Mouse (Mus musculus) heart, postnatal 14 days (tissue): ENCODE data around the gene Tmprss2. TPM values are rescaled to one million over a fixed set of nuclear protein-coding genes. Genes with fewer than 3 reads are reported as not detected.
"Not testable (repeated sequence)": the region's sequence is repeated elsewhere in the genome, so short reads cannot be mapped to it uniquely, and the experiment has no call there.

Source experiments
- DNase-seq, 2 experiments: peaks; one replicate each; pipeline ENCODE4 v3.0.0; 2021 to 2022
- intact Hi-C: fragments of 180-260 bp; cut with DNase I; formaldehyde crosslinking; loops from one replicate; pipeline ENCODE4 v1.15.1; 2025
- total RNA-seq, 2 experiments: library from RNA; stranded (reverse); gene quantifications; 2 replicates each; pipeline ENCODE4 v1.2.3; 2021

The Tmprss2 gene
- total RNA-seq, 2 experiments from 2014 or later, result 0.36 TPM; not detected in 1

GRCm38 (mm10) chr16:97593816-97594509, 17.0 kb downstream of the Tmprss2 start:
- intact Hi-C loops, result loop anchor here (2.0 to 5.0 kb wide), 3 partner anchors 71 to 282 kb away; no protein-coding TSS in a partner anchor
- DNase-seq, result no peak

- intact Hi-C loops, result loop anchor here (2.0 to 5.0 kb wide), 3 partner anchors 70 to 281 kb away; no protein-coding TSS in a partner anchor
- DNase-seq, result peak; percentile 72 to 86
Observed at GRCm38 (mm10) chr16:97593057-97593456, 17.9 kb downstream of the Tmprss2 start.

GRCm38 (mm10) chr16:97591512-97591911, 19.5 kb downstream of the Tmprss2 start:
- no peak for DNase-seq
- intact Hi-C loops, result loop anchor here (5.0 kb wide), 2 partner anchors 149 to 279 kb away; no protein-coding TSS in a partner anchor

- intact Hi-C loops, DNase-seq: not testable (repeated sequence)
Observed at GRCm38 (mm10) chr16:97582876-97583275, 28.1 kb downstream of the Tmprss2 start.

- no peak for DNase-seq
- intact Hi-C loops, result loop anchor here (2.0 to 5.0 kb wide), 2 partner anchors 125 to 257 kb away; no protein-coding TSS in a partner anchor
Observed at GRCm38 (mm10) chr16:97569426-97569825, 41.6 kb downstream of the Tmprss2 start.

- intact Hi-C loops, result loop anchor here (2.0 to 5.0 kb wide), 2 partner anchors 124 to 256 kb away; no protein-coding TSS in a partner anchor
- peak; percentile 47 to 63 for DNase-seq
Observed at GRCm38 (mm10) chr16:97568662-97569061, 42.3 kb downstream of the Tmprss2 start.

GRCm38 (mm10) chr16:97544340-97544739, 66.7 kb downstream of the Tmprss2 start:
- intact Hi-C loops, result no loop called here

GRCm38 (mm10) chr16:97536859-97537258, 74.1 kb downstream of the Tmprss2 start:
- DNase-seq, result no peak
- intact Hi-C loops, result no loop called here

More at GRCm38 (mm10) chr16:97544340-97544739, 66.7 kb downstream of the Tmprss2 start:
- DNase-seq, result no peak

GRCm38 (mm10) chr16:97535808-97536413, 75.1 kb downstream of the Tmprss2 start:
- peak; percentile 55 to 67 for DNase-seq
- intact Hi-C loops, result no loop called here

GRCm38 (mm10) chr16:97534876-97535461, 76.0 kb downstream of the Tmprss2 start:
- intact Hi-C loops, result no loop called here
- peak; percentile 51 to 70 for DNase-seq

GRCm38 (mm10) chr16:97534448-97534847, 76.5 kb downstream of the Tmprss2 start:
- peak in 1 of 2 experiments; percentile 5 for DNase-seq
- intact Hi-C loops, result no loop called here

GRCm38 (mm10) chr16:97533751-97534150, 77.2 kb downstream of the Tmprss2 start:
- intact Hi-C loops, result no loop called here
- DNase-seq, result no peak

- no peak for DNase-seq
- intact Hi-C loops, result no loop called here
Observed at GRCm38 (mm10) chr16:97533126-97533525, 77.9 kb downstream of the Tmprss2 start.

GRCm38 (mm10) chr16:97529241-97529640, 81.8 kb downstream of the Tmprss2 start:
- intact Hi-C loops, result no loop called here

GRCm38 (mm10) chr16:97523024-97523423, 88.0 kb downstream of the Tmprss2 start:
- peak; percentile 48 to 62 for DNase-seq
- intact Hi-C loops, result loop anchor here (2.0 kb wide), 1 partner anchor 70 kb away; no protein-coding TSS in a partner anchor

More at GRCm38 (mm10) chr16:97529241-97529640, 81.8 kb downstream of the Tmprss2 start:
- DNase-seq, result no peak

- intact Hi-C loops, result loop anchor here (2.0 kb wide), 1 partner anchor 71 kb away; no protein-coding TSS in a partner anchor
- no peak for DNase-seq
Observed at GRCm38 (mm10) chr16:97521983-97522382, 89.0 kb downstream of the Tmprss2 start.

- no peak for DNase-seq
- intact Hi-C loops, result no loop called here
Observed at GRCm38 (mm10) chr16:97516341-97516740, 94.7 kb downstream of the Tmprss2 start.
